Mouse (Mus musculus) T-cell, adult 2 months (primary cell): ENCODE measurements at regions not wholly inside any gene's neighbourhood (a gene's known extent, or its start where the extent isn't known, plus 50 kb on each side); places are given as distances from the start of the nearest gene placed in this dataset.

Source experiments
- DNase-seq: peaks from one replicate; pipeline ENCODE4 v3.0.0; 2022; ENCODE audit warnings: low spot score

DNA sequence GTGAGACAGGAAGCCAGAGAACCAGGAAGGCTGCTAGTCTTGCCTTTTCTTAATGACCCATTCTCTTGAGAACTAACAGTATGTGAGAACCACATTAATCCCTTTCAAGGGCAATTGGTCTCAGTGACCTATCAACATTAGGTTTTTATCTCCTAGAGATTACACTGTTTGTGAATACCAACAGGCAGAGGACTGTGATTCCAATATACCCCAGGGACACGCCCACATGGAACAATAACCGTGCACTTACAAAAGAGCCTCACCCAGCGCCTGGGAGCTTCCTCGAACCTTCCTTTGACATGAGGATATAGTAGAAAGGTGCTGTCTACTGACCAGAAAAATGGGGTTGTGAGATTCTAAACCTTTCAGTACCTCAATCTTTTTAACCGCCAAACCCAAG, 157.6 kb upstream of the Kif2a start:
- DNase-seq: no peak

DNA sequence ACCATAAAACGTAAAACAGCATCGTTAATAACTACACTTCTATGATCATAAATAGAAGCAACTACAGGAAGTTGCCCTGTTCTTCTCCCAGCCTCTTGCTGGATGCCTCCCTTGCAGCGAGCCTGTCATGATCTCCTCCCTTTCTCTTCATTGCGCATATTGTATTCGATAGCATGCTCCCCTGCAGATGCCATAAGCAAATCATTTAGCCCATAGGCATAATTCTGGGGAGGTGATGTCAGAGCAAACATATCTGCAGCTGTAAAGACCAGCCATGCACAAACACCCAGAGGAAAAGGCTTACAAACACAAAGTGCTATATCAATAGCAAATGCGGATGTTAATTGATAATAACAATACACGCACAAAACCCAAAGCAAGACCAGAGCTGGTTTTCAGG, 155.7 kb upstream of the Kif2a start:
- DNase-seq: no peak

DNA sequence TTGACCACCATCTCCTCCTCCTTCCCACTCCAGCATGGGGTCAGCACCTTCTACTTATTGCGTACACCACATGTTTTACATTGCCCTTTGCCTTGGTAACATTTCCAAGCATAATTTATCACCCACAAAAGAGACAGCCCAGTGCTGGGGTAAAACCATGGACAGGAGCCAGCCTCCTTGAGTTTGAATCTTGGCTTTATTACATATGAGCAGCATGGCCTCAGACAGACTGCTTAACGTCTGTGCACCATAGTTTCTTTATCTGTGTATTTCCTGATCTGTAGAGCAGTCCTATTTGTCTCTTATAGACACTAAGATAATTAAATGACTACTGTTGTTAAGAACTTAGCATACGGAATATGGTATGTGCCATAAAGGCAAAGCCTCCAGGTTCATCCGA, 154.0 kb upstream of the Kif2a start:
- DNase-seq: no peak

DNA sequence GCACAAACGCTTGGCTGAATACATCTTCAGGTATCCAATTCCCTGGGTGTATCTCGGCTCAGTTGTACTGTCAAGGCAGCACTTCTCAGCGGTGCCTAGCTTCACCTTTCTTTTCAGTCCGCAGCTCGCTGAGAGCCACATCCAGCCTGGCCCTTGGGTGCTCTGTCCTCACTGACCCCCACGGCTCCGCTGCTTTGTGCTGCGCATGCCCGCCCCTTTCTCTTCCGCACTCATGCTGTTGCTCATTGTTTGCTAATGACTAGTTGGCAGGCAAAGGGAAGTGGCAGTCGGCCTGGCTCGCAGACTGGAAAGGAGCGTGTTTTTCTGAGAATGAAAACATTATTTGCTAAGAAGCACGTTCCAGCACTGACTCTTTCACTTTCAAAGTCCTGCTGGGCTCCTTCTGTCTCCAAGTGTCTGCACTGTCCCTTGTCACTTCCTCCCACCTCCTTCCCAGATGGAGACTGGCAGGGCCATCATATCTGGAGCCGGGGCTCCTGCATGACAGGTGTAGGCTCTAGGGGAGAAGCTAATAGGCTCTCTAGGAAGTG, 146.7 kb upstream of the Kif2a start:
- no peak for DNase-seq

DNA sequence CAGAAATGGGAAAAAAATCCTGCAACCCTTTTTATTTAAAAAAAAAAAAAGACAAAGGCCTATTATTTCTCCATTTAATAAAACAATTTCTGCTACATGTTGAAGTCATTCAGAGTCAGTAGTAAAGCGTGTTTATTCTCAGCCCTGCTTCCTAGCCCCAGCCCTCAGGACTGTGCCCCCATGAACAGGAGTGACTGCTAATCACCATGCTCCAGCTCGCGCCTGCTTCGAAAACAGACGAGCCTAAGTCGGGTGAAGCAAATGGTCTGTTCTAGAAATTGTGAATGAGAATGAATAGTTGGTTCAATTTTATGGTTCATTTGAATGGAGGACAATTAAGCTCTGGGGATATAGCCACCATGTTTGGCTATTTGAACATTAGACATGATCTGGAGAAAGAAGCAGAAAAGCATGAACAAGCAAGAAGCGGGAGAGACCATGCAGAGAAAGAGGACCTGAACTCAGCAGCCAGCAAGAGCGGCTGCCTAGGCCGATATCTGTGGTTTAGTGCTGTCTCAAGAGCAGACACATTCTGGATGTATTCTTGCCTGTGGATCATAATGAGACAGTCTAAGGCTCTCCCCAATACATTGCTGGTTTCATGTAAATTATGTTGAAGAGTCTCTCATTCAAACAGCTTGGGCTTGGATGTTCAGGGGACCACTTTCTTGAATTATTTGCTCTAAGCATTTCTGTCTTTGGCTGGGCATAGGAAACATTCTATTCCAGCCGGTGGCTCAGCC, 146.1 kb upstream of the Kif2a start:
- no peak for DNase-seq

DNA sequence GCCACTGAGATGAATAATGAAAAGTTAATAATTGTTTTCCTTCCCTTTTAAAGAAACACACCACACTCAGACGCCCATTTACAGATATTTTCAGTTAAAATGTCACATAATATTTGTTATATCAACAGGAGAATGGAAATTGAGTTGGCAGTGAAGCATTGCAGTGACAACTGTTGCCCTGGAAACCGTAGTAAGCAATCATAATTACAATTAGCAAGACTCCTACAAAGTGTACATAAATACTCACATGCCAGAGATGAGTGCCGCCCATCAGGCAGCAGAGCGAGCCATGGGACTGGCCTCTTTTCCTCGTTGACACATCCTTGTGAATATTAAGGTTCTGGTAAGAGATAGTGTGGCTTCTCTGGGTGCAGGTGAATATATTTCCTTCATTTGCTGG, 129.6 kb upstream of the Kif2a start:
- DNase-seq: no peak

DNA sequence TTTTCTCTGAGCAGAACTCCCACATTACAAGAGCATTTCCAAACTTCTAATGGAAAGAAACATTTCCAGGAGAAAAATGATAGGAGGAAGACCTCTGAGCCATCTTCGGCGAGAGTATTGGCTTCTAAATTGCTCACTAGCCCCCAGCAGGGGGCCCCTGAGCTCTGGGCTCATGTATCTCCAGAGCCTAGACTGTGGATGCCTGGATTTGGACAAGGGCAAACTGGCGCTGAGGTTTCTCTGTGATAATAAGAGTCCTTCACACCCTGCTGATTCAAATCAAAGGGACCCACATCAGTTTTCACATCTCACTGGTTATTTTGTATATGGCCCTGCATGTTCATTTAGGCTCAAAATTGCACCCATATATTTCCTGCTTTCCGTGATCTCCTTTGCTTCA, 119.3 kb upstream of the Kif2a start:
- no peak for DNase-seq

DNA sequence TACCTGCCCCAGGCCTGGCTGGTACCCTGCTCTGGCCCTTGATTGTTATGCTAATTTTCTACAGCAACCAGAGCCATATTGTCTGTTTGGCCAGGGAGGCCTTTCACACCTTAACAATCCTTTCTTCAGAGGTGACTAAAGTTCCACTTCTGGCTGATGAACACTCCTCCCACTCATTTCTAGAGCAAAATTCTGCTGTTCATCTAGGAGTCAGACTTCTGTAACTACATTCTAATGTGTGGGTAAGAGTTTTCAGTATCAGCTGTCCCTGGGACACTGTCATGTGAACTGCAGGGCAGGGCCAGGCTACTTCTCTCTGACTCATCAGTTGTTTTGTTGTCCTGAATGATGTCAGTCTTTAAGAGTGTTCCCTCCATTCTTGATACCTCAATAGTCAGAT, 112.2 kb upstream of the Kif2a start:
- DNase-seq: no peak

DNA sequence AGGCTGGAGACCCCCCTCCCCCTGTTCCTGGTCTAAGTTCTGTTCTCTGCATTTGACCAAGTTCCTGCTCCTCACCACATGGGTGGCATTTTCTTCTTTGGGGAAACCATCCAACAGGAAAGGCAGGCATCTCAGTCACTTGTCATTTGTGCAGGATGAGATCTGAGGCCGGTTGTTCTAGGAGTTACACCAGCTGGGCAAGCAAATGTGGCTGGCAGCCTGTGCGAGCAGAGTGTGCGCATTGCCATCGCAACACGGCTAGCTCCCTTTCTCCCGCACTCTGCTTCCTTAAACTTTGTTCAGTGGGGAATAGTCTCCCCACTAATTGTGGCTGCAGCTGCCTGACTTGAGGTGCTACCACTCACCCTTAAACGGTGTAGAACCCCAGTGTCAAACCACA, 104.7 kb upstream of the Kif2a start:
- no peak for DNase-seq

DNA sequence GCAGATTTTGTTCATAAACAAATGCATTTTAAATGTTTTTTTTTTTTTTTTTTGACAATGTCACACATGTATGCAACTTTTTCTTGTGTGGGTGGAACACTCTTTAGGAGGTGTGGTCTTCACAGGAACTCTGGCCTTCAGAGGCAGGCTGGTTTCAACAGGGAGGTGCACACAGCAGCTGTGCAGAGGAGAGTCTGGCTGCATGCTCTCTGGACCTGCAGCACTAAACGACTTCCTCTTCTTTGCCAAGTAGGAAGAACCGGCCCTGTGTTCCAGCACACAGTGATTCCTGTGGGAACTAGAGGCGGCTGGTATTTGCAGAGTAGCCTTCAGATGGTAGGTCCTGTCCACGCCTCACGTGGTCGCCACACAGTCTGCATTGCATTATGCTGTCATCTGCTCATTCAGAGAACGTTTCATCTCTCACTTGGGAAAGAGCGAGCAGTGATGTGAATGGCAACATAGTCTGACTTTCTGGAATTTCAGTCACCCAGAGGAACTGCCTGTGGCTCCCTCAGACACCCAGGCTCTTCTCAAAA, 102.3 kb upstream of the Kif2a start:
- no peak for DNase-seq

DNA sequence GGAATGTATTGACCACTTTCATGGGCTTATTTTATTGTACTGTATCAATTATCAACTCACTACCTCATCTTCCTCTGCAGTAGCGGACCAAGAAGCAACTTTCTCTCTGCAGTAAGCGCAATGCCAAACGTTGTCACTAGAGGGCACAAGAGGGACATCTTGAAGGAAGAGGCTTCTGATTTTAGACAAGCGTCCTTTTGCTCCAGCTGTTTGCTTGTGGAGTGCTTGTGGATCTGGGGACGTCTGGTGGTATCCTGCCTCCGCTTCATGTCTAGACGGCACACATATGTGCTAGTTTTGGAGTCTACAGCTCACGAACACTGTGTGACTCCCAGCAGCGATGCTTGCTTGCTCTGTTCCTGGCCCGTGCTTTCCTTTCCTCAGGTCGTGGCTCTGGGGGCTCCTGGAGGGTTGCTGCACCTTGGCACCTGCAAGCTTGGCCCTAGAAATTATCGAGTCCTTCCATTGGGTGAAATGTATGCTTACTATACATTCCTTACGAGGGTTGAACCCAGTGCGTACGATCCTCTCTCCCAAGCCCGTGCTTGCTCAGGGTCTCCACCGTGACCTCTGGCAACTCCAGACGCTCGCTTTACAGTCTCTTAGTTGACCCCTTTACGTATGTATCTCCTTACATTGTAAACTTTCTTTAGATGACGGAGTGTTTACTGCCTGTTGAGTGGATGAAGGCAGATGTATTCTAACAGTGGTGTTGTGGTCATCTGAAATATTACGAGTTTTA, 92.2 kb upstream of the Kif2a start:
- DNase-seq: peak; percentile 64

DNA sequence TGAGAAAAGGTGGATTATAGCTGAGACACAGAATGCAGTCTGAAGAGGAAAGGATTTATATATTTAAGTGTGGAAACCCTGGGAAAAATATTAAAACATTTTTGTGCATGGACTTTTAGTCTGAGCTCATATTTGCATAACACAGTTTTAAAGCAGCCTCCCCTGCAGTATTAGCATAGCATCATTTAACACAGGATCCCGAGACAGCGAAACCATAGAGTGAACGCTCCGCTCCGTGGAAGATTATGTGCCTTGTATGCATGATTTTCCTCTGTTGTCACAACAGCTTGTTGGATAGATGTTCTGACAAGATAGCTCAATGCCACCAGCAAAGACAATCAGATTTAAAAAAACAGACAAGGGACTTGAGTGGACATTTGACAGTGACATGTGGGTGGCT, 86.1 kb upstream of the Kif2a start:
- DNase-seq: no peak

DNA sequence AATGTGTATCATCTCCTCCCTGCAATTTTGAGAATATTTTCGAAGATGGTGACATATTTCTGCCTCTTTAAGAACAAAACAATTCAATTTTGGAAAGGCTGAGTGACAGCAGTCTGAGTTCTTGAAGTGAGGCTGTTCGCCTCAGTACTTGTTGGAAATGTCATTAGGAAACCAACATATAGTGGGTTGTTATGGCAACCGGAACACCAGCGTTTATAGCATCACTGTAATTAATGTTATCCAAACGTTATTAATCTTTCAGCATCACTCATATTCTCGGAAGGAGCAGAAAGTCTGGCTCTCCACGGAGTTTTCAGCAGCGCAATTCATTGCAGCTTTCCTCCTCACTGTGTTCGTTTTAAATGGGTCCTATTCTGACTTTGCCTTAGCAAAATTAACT, 85.6 kb upstream of the Kif2a start:
- no peak for DNase-seq

DNA sequence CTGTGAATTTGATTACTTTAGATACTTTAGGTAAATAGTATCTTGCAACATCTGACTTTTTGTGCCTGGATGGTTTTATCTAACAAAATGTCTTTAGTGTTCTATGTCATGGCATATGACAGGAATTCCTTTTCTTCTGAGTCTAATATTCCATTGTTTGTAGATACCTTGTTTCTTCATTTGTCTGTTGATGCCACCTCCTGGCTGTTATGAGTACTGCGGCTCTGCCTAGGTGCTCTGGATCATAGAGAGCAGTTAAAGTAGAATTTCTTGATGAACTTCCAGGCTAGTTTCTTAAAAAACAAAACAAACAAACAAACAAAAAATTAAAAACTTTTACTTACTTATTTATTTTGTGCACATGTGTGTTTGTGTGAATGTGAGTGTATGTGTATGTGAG, 83.6 kb upstream of the Kif2a start:
- DNase-seq: peak; percentile 39

DNA sequence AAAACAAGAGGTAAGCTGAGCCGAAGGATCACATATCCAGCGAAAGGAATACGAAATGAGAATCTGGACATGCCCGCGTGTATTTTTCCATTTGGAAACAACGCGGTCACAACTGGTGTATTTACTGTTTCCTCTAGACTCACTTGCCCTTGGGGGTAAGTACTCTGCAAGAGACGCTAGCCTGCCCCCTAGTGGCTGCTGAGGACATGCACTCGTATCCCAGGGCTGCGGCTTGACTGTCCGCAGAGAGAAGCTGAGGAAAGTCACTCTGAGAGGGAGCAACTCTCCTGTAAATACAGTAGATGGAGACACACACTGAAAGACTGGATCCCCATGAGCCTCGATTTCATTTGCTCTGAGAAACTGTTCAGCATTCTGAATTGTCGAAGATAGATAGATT, 79.7 kb upstream of the Kif2a start:
- DNase-seq: peak; percentile 79

DNA sequence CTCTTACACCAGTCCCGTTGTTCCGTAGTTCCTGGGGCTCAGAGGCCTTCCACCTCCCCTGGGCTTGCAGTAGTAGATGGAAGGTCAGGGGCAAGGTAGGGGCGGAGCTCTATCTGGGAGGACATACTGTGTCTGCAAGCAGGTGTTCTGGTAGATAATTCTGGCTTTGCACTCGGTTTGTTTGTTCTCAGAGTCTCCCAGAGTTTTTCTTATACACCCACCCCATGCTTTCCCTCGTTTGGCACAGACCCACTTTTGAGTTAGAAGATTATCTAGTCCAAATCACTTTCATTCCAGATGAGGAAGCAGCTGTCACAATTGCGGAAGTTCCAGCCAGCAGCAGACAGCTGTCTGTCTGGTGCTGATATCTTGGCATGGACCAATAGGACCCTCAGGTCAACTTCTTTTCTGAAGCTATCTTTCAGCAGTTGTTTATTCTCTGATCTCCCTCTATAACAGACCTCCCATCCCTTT, 79.0 kb upstream of the Kif2a start:
- DNase-seq: no peak

DNA sequence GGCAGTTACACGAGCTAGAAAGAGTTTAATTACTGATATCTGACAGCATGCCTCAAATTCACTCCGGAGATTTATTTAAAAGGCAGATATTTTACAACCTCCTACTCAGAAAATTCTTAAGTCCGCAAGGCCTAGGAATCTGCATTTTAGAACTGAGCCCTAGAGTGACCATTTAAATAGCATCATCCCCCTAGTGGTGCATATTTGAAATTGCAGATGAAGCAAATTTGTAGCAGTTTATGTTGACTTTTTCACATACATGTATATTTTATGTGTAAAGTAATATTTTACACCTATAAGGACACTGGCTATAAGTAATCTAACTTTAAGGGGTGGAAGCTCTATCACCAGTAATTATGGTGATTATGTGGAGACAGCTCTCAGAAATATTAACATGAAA, 78.2 kb upstream of the Kif2a start:
- DNase-seq: no peak

DNA sequence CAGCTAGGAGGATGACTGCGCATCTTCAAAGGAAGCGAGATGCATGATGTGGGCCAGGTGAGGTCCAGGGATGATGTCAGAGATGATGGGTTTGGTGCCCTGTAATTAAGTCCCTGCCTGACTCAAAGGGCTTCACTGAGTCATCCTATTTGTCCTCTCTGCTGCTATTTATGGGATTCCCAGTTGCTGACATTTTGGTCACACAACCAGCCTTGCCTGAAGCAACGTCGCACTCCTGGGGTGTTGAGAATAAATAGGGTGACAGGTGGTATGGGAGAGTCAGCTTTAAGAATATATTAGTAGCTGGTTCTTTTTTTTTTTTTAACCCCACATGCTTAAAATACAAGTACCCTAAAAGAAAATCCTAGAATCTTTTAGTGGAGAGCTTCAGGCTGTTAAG, 75.1 kb upstream of the Kif2a start:
- DNase-seq: no peak

DNA sequence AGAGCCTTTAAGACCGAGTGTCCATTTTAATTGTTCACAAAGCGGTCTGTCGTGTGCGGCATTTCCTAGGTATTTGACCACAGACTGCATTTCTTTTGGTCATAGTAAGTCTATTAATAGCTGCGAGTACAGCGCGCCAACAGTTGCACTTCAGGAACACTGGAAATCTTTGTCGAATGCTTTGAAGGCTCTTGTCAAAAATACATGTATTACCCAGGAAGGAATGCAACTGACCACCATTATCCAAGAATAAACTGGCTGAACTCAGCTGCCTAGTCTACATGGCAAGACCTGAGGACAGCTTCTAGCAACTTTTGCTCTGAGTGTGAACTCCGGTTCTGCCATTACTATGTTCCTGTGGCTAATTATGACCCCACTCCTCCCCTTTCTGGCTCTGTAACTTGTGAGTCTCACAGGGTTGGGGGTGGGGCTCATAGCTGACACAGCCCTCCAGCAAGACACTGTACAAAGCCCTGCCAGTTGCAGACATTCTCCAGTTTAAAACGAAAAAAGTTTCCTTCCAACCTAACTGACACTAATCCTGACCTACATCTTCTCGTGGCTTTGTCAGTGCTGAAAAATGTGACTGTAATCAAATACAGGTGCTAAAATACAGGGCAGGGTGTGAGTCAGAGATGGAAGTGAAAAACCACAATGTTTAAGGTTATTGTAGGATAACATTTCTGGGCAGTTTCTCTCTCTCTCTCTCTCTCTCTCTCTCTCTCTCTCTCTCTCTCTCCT, 73.2 kb upstream of the Kif2a start:
- peak; percentile 19 for DNase-seq

DNA sequence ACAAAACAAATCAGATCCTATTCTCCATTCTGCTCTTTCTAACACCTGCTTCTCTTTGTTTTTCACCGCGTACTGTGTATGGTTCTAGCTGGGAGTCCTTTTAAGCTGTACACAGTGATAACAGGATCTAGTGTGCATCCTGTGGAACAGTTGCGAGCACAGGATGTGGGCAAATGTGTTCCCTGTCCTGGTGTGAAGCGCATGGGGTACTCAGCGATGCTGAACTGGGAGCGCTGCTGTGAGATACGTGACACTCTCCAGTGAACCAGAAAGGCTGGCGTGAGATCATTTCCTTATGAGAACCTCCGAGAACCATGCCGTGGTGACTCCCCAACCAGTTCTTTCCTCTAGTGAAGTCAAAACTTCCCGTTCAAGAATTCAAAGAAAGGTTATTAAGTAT, 72.6 kb upstream of the Kif2a start:
- peak; percentile 78 for DNase-seq

DNA sequence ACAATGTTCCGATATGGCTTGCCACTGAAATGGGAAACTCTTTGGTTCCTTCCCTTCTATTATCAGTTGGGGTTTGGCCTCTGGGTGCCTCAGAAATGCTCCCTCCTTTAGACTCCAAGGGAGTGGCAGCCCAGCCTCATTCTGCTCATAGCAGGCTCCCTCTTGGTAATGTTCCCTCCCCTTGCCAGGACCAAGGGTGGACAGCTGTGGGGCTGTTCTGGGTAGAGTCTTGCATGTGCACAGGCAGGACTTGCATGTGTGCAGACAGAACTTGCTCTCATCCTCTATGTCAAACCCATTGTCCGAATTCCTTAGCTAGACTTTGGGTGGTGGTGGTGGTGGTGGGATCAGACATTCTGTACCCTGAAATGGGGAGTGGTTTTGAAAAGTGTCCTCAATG, 71.8 kb upstream of the Kif2a start:
- DNase-seq: no peak

DNA sequence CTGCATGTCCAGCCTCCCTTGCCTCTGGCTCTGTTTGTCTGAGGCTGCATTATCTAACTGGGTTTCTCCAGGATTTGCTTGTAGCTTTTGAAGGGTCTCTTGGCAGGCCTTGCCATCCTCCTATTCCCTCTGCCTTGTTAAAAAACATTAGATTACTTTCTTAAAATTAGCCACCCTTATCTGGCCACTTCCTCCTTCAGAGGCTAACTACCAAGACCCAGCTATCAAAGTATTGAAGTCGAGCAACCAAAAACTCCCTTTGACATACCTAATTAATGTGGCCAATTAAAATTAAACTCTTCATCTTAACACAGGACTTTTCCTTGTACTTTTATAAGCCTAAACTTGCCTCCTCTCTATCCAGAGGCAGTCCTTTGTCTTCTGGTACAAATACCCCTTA, 66.3 kb upstream of the Kif2a start:
- no peak for DNase-seq

DNA sequence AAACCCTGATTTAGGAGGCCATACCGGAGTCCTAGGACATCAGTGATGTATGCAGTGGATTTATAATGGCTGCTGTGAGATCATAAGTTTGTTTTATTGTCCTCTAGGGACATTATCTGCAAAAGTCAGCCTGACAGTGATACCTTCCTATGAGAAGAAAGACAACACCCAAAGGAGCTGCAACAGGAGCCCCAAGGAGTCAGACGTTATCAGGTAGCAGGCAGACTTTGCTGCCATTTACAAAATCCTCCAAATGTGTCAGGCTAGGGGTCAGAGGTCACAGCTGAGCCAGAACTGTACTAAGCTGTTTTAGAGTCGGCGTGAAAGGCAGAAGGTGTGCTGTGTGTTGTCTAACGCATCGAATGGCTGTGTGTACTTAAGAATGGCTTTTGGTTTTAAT, 65.4 kb upstream of the Kif2a start:
- no peak for DNase-seq
